Mouse (Mus musculus): Measurements from ENCODE around the gene Lrp11. TPM values are rescaled to one million over a fixed set of nuclear protein-coding genes. Genes with fewer than 3 reads are reported as not detected.

Gene Lrp11
- total RNA-seq (2018; cell fraction: chromatin; rRNA removed), result 10 to 100 TPM in 2 of 26 experiments, 1 to 10 TPM in 21, under 1 TPM in 3; 0.43 to 12.1 (median 3.6) TPM
- total RNA-seq (2018; cell fraction: cytosol; rRNA removed), result 10 to 100 TPM in 22 of 26 experiments, 1 to 10 TPM in 4; 8.8 to 19.6 (median 13.2) TPM
- 10 to 100 TPM in 17 of 26 experiments, 1 to 10 TPM in 9; 4.4 to 23.6 (median 11.6) TPM for total RNA-seq (2018; cell fraction: nucleus; rRNA removed)
- 8.9 to 12.3 TPM (median 11.3 TPM) in 3 replicates for polyA plus RNA-seq (2018)

DNA sequence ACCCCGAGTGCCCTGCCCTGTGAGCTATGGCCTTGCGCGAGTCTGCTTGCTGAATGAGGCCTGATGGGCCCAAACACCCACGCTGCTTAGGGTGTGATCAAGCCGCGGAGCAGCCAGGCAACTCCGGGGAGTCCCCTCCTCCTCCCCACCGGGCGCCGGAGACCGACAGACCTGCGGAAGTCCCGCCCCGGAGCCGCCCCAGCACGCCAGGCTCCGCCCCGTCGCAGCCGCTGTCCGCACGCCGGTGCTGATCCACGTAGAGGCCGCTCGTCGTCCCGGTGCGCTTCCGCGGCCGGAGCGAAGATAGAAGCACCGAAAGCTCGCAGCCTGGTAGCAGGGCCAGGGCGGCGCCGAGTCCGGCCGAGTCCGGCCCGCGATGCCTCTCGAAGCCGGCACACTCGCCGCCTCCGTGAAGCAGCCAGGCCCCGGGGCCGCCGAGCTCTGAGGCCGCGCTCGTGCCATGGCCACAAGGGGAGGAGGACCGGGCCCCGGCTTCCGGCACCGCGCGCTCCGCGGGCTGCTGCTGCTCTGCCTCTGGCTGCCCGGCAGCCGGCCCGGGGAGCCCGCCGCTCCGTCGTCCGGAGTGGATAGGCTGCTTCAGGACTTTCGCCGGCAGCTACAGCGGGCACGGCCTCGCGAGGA, at the start of gene Lrp11:
Gene Lrp11 (plus strand): TSS at position 209 of the 642 bp plus-strand sequence.
- H3K79me2 ChIP-seq (ENCODE audit: inconsistent target), result no peaks in the 10 kb centered on the region
- H3K27ac ChIP-seq, result peak within 1 kb of the TSS; percentile 28; the same call in 1 of the 2 replicates
- WGBS (ENCODE audit: missing documents), result under 1% methylated on average over 72 of the region's 76 CpGs
- no peaks in the 10 kb centered on the region for H3K36me3 ChIP-seq (ENCODE audit: inconsistent target)
- peak within 1 kb of the TSS; percentile 61 for H3K4me3 ChIP-seq (ENCODE audit: inconsistent target)

DNA sequence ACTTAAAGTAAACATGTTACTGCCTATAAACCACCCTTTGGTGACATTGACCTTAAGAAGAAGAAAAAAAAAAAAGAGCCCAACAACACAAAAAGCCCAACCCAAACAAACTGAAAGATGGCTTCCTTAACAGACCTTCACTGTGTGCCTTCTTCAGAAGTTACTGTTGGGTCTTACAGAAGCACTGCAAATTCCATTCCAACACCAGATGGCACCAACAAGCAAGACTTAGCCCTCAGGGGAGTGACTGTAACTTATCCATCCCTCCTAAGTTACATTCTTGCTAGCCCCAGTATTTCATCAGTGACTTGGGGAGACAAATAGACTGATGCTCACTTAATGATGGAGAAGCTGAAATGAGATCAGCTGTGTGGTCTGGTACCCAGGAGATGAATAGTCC, 11.6 kb upstream of the Lrp11 start:
- no peak overlapping the region for H3K27ac ChIP-seq
- no peaks in the 10 kb centered on the region for H3K36me3 ChIP-seq (ENCODE audit: inconsistent target)
- no peaks in the 10 kb centered on the region for H3K79me2 ChIP-seq (ENCODE audit: inconsistent target)
- no peak overlapping the region for H3K4me3 ChIP-seq (ENCODE audit: inconsistent target)

DNA sequence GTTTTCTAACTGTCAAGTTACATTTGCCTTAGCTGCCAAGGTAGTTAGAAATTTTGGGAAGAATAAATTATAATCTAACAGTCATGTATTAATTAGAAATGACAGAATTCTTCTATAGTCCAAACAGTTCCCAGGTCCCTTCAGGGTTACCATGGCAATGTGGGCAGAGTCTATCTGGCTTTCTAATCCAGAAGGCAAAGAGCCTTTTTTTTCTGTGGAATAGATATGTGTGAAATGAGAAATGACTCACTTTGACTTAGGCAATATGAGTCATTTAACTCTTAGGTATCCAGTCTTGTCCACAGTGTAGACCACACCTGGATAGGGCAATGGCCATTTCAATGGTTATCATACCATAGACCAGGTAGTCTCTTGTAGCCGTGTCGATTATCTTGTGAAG, 8.2 kb upstream of the Lrp11 start:
- WGBS (ENCODE audit: missing documents), result 100% methylated on average over 2 of the region's 2 CpGs
- no peaks in the 10 kb centered on the region for H3K79me2 ChIP-seq (ENCODE audit: inconsistent target)
- no peak overlapping the region for H3K4me3 ChIP-seq (ENCODE audit: inconsistent target)
- no peak overlapping the region for H3K27ac ChIP-seq
- no peaks in the 10 kb centered on the region for H3K36me3 ChIP-seq (ENCODE audit: inconsistent target)

DNA sequence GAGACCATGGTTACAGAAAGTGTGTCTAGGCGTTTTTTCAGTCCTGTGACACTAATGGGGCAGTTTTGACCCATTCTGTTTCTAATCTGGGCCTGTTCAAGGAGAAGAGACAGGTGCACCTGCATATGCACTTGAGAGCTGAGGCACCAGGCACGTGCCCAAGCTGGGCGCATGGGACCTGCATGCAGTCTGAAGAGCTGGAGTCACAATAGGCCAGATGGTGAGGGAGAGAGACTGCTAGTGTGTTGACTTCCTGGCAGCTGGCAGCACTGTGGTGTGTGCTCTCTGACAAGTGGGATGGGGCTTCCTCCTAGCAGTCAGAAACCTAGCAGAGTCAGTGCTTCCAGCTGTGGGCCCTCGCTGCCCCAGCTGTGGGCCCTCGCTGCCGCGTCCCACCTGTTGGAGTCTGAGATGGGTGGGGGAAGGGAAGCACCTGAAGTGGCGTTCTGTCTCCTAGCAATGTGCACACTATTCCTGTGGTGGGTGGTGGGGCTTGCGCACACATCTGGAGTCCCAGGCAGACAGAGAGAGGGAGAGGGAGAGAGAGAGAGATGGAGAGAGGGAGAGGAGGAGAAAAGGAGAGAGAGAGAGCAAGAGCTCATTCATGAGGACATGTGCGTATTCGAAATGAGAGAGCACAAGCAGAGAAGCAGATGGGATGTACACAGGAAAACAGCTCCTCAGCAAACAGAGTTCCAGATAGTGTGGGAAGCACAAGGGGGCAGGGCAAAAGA, 7.3 kb upstream of the Lrp11 start:
- Histone ChIP-seq H3K4me3 (ENCODE audit: inconsistent target) (no peak overlapping the region), H3K27ac (no peak overlapping the region), H3K36me3 (ENCODE audit: inconsistent target) (no peaks in the 10 kb centered on the region), H3K79me2 (ENCODE audit: inconsistent target) (no peaks in the 10 kb centered on the region)
- WGBS (ENCODE audit: missing documents), result 20% methylated on average over 11 of the region's 11 CpGs

DNA sequence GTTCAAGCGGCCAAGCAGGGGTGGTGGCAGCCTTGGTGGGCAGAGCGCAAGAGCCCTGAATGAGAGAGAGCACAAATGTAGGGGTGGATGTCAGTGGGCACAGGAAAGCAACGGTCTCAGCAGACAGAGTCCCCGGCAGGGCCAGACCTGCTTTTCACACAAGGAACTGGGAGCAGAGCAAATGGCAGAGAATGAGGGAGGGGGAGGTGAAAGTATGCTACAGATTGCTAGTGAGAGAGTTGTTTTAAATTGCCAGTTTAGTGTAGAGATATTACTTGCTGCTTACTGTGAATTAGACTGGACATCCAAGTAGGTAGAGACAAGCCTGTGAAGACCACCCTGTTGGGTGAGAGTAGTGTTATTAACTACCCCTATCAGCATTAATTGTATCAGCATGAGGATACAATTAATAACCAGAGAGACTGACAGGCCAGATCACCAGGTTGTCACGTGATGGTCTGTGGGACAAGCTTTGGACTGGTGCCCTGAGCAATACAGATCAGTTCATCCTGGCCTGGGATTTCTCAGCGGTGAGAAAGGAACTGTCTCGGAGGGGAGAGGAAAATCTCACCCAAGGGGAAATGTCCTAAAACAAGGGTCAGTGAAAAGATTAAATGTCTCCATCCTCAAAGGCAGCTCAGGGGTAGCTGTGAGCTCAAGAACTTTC, 6.6 kb upstream of the Lrp11 start:
- H3K36me3 ChIP-seq (ENCODE audit: inconsistent target), result no peaks in the 10 kb centered on the region
- H3K79me2 ChIP-seq (ENCODE audit: inconsistent target), result no peaks in the 10 kb centered on the region
- H3K27ac ChIP-seq, result no peak overlapping the region
- H3K4me3 ChIP-seq (ENCODE audit: inconsistent target), result no peak overlapping the region
- 40% methylated on average over 5 of the region's 7 CpGs for WGBS (ENCODE audit: missing documents)

DNA sequence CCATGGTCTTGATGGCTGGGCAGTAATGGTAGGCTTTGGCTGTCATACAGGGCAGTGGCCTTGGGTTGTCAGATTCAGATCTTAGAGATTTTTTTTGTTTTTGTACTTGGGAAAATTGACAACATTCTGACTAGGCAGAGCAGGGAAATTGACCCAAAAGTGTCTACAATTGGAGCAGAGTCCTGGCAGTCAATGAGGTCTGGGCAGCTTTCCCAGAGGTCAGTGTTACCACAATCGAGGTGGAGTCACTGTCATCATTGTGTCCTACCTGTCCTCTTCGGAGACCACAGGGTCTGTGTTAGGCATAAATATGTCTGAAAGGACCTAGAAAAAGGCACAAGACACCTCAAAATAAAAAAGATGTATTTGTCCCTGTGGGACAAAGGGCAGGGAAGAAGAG, 2.8 kb upstream of the Lrp11 start:
- Histone ChIP-seq H3K4me3 (ENCODE audit: inconsistent target) (no peak overlapping the region), H3K36me3 (ENCODE audit: inconsistent target) (no peaks in the 10 kb centered on the region), H3K79me2 (ENCODE audit: inconsistent target) (no peaks in the 10 kb centered on the region), H3K27ac (no peak overlapping the region)
- WGBS (ENCODE audit: missing documents), result 38% methylated on average over 2 of the region's 2 CpGs

DNA sequence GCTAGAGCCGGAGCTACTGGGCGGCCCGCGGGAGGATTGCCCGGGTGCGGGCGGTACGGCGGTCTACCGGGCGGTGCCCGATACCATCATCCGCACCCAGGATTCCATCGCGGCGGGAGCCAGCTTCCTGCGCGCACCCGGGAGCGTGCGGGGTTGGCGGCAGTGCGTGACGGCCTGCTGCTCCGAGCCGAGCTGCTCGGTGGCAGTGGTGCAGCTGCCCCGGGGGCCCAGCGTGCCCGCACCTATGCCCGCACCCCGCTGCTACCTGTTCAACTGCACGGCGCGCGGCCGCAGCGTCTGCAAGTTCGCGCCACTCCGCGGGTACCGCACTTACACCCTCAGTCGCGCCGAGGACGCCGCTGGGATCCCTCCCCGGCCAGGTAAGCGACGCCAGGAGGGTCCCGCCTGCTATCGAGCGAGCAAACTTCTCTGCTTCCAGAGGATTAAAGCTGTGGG, 662 bp downstream of the Lrp11 start:
- no peaks in the 10 kb centered on the region for H3K36me3 ChIP-seq (ENCODE audit: inconsistent target)
- no peak overlapping the region; the same call in 1 of the 2 replicates for H3K4me3 ChIP-seq (ENCODE audit: inconsistent target)
- no peak overlapping the region for H3K27ac ChIP-seq
- WGBS (ENCODE audit: missing documents), result under 1% methylated on average over 51 of the region's 54 CpGs
- no peaks in the 10 kb centered on the region for H3K79me2 ChIP-seq (ENCODE audit: inconsistent target)

DNA sequence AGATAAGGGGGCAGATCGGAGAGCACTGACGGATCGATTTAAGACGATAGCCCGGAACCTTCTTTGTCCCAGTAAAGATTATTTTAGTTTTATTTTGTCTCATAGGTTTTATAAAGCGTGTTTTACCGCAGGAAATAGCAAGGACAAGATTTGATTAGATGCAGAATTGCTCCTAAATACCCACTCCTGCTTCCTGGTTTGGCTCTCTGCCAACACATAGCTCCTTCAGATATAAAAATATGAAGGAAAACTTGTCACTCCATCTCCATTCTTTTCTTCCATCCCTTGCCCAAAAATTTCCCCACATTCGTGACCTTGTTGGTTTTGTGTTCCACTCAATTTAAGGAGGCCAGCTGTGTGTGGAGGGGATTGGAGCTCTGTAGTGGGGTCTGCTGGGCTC, 1.2 kb downstream of the Lrp11 start:
- Histone ChIP-seq H3K27ac (no peak overlapping the region), H3K79me2 (ENCODE audit: inconsistent target) (no peaks in the 10 kb centered on the region), H3K4me3 (ENCODE audit: inconsistent target) (no peak overlapping the region; the same call in 1 of the 2 replicates), H3K36me3 (ENCODE audit: inconsistent target) (no peaks in the 10 kb centered on the region)
- WGBS (ENCODE audit: missing documents), result 33% methylated on average over 8 of the region's 8 CpGs

DNA sequence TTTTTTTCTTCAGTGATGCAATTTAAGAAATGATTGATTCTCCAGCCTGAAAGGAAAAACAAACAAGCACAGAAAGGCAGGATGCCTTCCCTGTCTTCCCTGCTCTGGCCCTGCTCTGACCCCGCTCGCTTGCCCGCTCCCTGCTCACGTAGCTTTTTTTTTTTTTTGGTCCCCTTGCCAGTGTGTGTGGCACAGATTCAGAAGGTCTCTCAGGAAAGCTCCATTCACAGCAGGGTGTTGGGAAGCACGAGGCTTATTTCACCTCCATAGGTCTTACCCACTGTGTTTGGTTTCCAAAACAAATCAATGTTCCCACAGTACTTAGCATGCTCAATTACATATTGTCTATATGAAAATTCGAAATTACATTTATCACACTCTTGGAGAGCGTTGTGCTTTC, 5.2 kb downstream of the Lrp11 start:
- Histone ChIP-seq H3K36me3 (ENCODE audit: inconsistent target) (no peaks in the 10 kb centered on the region), H3K4me3 (ENCODE audit: inconsistent target) (no peak overlapping the region), H3K79me2 (ENCODE audit: inconsistent target) (no peaks in the 10 kb centered on the region), H3K27ac (no peak overlapping the region)
- 86% methylated on average over 7 of the region's 7 CpGs for WGBS (ENCODE audit: missing documents)

DNA sequence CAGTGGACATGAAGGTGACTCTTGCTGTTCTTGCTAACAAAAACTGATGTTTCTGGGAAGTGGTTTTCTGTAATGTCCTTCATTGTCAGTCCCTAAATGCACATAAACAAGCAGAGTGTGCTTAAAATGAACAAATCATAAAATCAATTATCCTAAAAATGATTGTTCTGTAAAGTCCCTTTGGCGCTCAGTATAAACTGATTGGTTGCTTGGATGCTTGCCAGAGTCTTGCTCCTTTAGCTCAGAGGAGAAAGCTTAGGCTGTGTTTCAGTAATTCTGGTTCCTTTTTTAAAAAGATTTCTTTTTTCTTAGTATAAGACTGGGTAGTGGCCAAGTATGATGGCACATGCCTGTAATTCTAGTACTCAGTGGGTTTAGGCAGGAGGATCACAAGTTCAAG, 6.7 kb downstream of the Lrp11 start:
- WGBS (ENCODE audit: missing documents), result 60% methylated on average over 1 of the region's 1 CpGs

DNA sequence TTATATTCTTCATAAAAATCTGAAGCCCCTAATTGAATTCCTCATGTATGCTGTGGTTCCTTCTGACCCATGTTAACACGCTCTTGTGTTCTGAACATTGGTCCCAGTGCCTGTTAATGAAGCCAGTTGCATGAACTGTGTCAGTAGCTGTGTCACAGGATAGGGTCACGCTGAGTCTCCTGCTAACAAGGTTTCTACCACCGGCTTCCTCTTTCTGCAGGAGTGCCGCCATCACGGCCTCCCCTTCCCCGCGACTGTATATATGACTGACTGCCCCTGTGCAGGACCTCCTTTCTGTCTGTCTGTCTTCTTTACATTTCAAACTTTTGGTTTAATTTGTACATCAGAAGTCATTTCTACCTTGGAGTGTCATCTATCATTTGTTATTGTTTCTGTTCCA, 8.6 kb downstream of the Lrp11 start:
- Histone ChIP-seq H3K27ac (no peak overlapping the region), H3K79me2 (ENCODE audit: inconsistent target) (no peaks in the 10 kb centered on the region), H3K36me3 (ENCODE audit: inconsistent target) (no peaks in the 10 kb centered on the region), H3K4me3 (ENCODE audit: inconsistent target) (no peak overlapping the region)
- 14% methylated on average over 7 of the region's 7 CpGs for WGBS (ENCODE audit: missing documents)

More for the DNA sequence above, 6.7 kb downstream of the Lrp11 start:
- Histone ChIP-seq H3K4me3 (ENCODE audit: inconsistent target) (no peak overlapping the region), H3K27ac (no peak overlapping the region), H3K79me2 (ENCODE audit: inconsistent target) (no peaks in the 10 kb centered on the region), H3K36me3 (ENCODE audit: inconsistent target) (no peaks in the 10 kb centered on the region)

DNA sequence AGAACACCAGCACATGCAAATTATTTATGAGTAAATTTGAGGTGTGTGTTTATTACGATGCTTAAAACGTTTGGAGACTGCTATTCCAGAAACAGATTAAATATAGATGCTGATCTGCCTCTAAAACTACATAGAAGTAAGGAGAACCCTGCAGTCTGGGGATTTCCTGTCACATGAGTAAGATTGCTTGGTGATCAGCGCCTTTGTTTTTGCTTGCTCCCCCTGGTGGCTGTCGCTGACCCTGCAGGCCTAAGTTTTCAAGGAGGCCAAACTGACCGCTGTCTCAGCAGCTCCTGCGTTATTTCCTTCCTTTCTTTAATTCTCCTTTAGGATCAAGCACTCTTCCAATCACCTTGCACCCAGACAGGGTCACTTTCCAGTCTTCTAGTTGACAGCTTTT, 11.0 kb downstream of the Lrp11 start:
- WGBS (ENCODE audit: missing documents), result 14% methylated on average over 6 of the region's 6 CpGs
- no peaks in the 10 kb centered on the region for H3K36me3 ChIP-seq (ENCODE audit: inconsistent target)

DNA sequence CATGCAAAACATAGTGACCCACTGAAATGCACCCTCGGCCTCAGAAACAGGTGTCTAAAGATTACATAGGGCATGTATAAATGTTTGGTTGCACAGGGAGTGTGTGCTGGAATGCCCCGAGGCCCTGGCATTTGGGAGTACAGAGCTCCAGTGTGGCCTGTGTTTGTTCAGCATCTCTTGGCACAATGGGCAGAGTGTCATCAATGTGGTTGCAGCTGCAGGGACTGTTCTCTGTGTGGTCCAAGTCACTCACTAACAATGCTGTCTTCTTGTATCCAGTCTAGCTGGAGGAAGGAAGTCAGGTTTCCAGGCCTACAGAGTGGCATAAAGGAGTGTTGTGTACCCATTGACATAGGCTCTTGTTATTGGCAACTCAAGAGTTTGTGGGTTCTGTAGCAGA, 15.6 kb downstream of the Lrp11 start:
- Histone ChIP-seq H3K36me3 (ENCODE audit: inconsistent target) (no peaks in the 10 kb centered on the region), H3K4me3 (ENCODE audit: inconsistent target) (no peak overlapping the region), H3K27ac (no peak overlapping the region), H3K79me2 (ENCODE audit: inconsistent target) (no peaks in the 10 kb centered on the region)
- WGBS (ENCODE audit: missing documents), result 89% methylated on average over 2 of the region's 2 CpGs

More for the DNA sequence above, 11.0 kb downstream of the Lrp11 start:
- Histone ChIP-seq H3K4me3 (ENCODE audit: inconsistent target) (no peak overlapping the region), H3K27ac (no peak overlapping the region), H3K79me2 (ENCODE audit: inconsistent target) (no peaks in the 10 kb centered on the region)

DNA sequence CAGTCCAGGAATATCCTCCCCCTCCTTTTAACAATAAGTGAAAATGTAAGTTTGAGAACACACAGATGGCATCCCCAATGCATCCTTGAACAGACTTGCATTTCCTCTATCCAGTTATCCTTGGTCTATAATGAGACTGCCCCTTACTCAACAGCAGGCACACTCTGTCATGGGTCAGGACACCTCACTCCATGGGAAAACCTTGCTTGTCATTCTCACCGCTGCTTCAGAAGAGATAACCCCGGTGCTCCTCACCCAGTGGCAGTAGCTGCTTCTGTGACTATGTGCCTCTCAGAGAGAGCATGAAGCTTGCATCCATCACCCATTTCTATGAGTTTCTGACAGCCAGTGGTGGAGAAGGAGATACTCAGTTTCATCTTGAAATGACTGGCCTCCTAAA, 16.8 kb downstream of the Lrp11 start:
- H3K4me3 ChIP-seq (ENCODE audit: inconsistent target), result no peak overlapping the region
- whole genome bisulfite sequencing (ENCODE audit: missing documents), result 88% methylated on average over 2 of the region's 2 CpGs

DNA sequence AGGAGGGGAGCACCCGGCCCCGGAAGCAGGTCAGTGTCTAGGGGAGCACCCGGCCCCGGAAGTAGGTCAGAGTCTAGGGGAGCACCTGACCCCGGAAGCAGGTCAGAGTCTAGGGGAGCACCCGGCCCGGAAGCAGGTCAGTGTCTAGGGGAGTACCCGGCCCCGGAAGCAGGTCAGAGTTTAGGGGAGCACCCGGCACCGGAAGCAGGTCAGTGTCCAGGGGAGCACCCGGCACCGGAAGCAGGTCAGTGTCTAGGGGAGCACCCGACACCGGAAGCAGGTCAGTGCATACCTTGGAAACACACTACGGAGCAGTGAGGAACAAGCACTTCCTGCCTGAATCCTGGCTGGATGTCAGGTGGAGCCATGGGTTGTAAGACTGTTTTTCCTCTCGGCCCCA, 19.0 kb downstream of the Lrp11 start:
- Histone ChIP-seq H3K4me3 (ENCODE audit: inconsistent target) (no peak overlapping the region), H3K79me2 (ENCODE audit: inconsistent target) (no peaks in the 10 kb centered on the region), H3K36me3 (ENCODE audit: inconsistent target) (no peaks in the 10 kb centered on the region), H3K27ac (no peak overlapping the region)
- 97% methylated on average over 15 of the region's 17 CpGs for WGBS (ENCODE audit: missing documents)

More for the DNA sequence above, 16.8 kb downstream of the Lrp11 start:
- Histone ChIP-seq H3K27ac (no peak overlapping the region), H3K36me3 (ENCODE audit: inconsistent target) (no peaks in the 10 kb centered on the region), H3K79me2 (ENCODE audit: inconsistent target) (no peaks in the 10 kb centered on the region)

All from macrophage (primary cell).